Mouse (Mus musculus): ENCODE data around the gene Sctr.

DNA sequence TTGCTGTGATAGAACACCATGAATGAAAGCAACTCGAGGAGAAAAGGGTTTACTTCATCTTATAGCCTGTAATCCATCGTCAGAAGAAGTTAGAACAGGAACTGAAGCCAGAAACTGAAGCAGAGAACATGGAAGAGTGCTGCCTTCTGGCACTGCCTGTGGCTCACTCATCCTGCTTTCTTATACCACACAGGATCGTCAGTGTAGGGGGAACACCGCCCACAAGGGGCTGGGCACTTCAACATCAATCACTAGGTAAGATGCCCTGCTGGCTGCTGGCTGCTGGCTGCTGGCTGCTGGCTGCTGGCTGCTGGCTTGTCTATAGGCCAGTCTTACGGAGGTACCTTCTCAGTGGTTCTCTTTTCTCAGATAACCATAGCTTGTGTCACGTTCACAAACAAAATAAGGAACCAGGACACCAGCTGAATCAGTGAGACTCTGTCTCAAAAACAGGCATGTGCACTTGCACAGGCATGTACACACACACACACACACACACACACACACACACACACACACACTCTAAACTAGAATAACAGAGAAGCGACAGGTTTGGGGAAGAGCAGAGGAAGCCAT is 13.7 kb downstream of the Sctr start:
- no peak for TF ChIP-seq GATA1 (IDR thresholded peaks at IDR 0.05; ENCODE audit: borderline replicate concordance, low read length)
- TF ChIP-seq FLI1 (IDR thresholded peaks at IDR 0.05; ENCODE audit: low read length), result no peak

Data from megakaryocyte, embryonic 14.5 days (primary cell).